Mouse (Mus musculus) ES-E14 (cell line): ENCODE measurements around the gene Slc37a2.

Experiments
- CHD2 ChIP-seq: IDR thresholded peaks from 2 replicates; pipeline ENCODE4 v1.6.1; 2014; ENCODE audit warnings: mild to moderate bottlenecking, low read depth, low read length, inconsistent platforms
- ZC3H11A ChIP-seq: IDR thresholded peaks from 2 replicates; pipeline ENCODE4 v1.6.1; 2012; ENCODE audit warnings: low read depth, mild to moderate bottlenecking, inconsistent platforms, low read length, borderline replicate concordance
- ZNF384 ChIP-seq: IDR thresholded peaks from 2 replicates; pipeline ENCODE4 v1.6.1; 2012; ENCODE audit warnings: low read depth, low read length, inconsistent platforms

GRCm38 (mm10) chr9:37230486-37231195 lies 24.9 kb downstream of the Slc37a2 start:
- TF ChIP-seq CHD2: no peak
- no peak for TF ChIP-seq ZNF384
- no peak for TF ChIP-seq ZC3H11A
